Mouse (Mus musculus) liver, adult 2 months (tissue): ENCODE measurements around the gene Bglap3.

Source experiments
- CTCF ChIP-seq: fragments of 200-500 bp; IDR thresholded peaks from 2 replicates; pipeline ENCODE4 v1.5.1; 2011; ENCODE audit warnings: low read depth, low read length, control low read depth
- POLR2A ChIP-seq: fragments of 200-500 bp; IDR thresholded peaks from 2 replicates; pipeline ENCODE4 v1.6.1; 2011; ENCODE audit warnings: low read length, control low read depth; ENCODE audit not compliant: insufficient read depth; ENCODE audit errors: extremely low read depth

GRCm38 (mm10) chr3:88384364-88384763 lies 11.8 kb upstream of the Bglap3 start, which contains the start of gene Bglap:
- TF ChIP-seq CTCF (no peak), POLR2A (no peak)
